Mouse (Mus musculus): ENCODE data around the gene Cdh13. TPM values are rescaled to one million over a fixed set of nuclear protein-coding genes. Genes with fewer than 3 reads are reported as not detected.
A peak's percentile ranks its signal among the peaks of the same experiment; 100 is the strongest.

Gene Cdh13
- polyA plus RNA-seq, 1 experiment from 2014 or later: 24.3 TPM

DNA sequence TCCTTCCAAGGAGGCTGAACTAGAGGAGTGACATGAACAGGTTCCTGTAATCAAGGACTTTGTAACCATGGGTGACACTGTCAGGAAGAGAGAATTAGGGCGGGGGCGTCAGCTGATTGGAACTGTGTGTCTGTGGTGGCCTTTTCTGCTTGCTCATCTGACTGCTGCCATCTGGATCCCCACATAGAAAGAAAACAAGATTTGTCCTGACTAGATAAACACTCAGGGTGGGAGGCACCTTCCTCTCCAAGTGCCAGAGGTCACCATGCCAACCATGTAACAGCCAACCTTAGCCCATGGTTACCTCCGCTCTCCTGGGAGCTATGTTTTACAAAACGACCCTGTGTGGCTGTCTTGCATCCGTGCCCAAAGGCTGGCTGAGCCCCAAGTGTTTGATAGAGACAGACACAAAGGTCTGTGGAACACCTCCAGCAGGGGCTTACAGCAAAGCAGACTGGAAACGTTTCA lies 873.0 kb downstream of the Cdh13 start:
- no peaks in the 10 kb centered on the region for H3K36me3 ChIP-seq (ENCODE audit: control insufficient read depth, insufficient read depth, low read length)
- no peak overlapping the region for H3K9ac ChIP-seq (ENCODE audit: low read depth, low read length)
- H3K4me1 ChIP-seq (ENCODE audit: control insufficient read depth, insufficient read depth, low read length): no peaks in the 10 kb centered on the region
- no peak overlapping the region for H3K27ac ChIP-seq (replicated peaks; ENCODE audit: low read depth, low read length)
- DNase-seq (ENCODE audit: low spot score) (no peak), ATAC-seq (ENCODE audit: low read depth) (no peak)
- no peaks in the 10 kb centered on the region for H3K9me3 ChIP-seq (ENCODE audit: control insufficient read depth, low read length)
- no peak overlapping the region for H3K4me3 ChIP-seq (ENCODE audit: low read depth, low read length)
- H3K27me3 ChIP-seq (replicated peaks; ENCODE audit: control insufficient read depth, insufficient read depth, low read length): no peaks in the 10 kb centered on the region
- H3K4me2 ChIP-seq (ENCODE audit: low read depth, low read length): no peak overlapping the region
- WGBS: 48% methylated on average over 6 of the region's 6 CpGs

DNA sequence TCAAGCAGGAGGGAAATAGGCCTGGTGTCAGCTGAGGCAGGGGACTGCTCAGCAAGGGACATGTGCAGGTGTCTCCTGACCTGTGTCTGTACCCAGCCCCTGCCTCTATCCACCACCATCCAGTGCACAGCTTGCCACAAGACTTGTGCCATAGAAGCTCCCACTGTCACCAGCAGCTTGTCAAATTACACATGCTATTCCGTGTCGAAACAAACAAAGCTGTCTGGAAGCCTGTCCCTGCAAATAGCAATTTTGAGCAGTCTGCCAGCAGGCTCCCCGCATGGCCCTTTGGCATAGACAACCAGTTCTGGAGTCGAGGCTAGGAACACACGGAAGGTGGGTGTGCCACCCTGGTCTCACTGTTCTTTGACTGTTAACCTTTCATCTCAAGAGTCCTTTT lies 875.1 kb downstream of the Cdh13 start:
- Histone ChIP-seq H3K4me2 (ENCODE audit: low read depth, low read length) (no peak overlapping the region), H3K4me3 (ENCODE audit: low read depth, low read length) (no peak overlapping the region), H3K9ac (ENCODE audit: low read depth, low read length) (no peak overlapping the region), H3K27me3 (replicated peaks; ENCODE audit: control insufficient read depth, insufficient read depth, low read length) (no peaks in the 10 kb centered on the region), H3K36me3 (ENCODE audit: control insufficient read depth, insufficient read depth, low read length) (no peaks in the 10 kb centered on the region), H3K9me3 (ENCODE audit: control insufficient read depth, low read length) (no peaks in the 10 kb centered on the region), H3K27ac (replicated peaks; ENCODE audit: low read depth, low read length) (no peak overlapping the region), H3K4me1 (ENCODE audit: control insufficient read depth, insufficient read depth, low read length) (no peaks in the 10 kb centered on the region)
- DNase-seq (ENCODE audit: low spot score): no peak
- 73% methylated on average over 5 of the region's 5 CpGs for WGBS
- no peak for ATAC-seq (ENCODE audit: low read depth)

DNA sequence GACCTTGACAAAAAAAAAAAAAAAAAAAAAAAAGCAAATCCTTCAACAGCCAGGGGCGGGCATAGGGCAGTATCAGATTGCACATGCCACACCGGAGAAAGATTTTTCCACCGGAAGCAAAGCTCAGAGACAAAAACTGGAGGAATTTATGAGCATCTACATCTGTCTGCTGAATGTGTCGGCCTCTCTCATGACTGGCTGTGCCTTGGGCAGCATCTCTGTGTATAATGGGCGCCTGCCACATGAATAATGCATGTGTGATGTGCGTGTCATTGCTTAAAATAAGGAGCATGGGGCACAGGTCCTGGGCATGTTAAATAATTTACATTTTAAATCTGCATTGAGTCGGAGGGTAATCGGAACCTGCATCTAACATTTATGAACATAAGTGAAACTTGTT lies 876.3 kb downstream of the Cdh13 start:
- ATAC-seq (ENCODE audit: low read depth) (no peak), DNase-seq (ENCODE audit: low spot score) (peak; percentile 8)

DNA sequence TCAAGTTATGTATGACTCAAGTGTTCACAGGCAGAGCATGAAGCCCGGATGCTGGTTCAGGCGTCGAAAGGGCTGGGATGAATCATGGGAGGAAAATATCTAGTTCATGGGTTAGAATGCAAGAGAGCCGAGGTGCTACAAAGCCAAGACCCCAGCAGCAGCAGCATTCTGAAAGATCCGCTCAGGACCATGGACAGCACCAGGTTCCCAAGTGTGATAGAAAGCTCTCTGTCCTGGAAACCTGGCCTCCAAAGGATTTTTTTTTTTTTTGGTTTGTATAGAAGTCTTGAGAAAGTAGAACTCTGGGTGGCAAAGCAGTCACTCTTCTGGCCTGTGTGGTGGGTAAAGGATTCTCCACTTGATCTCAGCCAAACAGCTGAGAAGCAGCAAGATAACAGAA lies 880.5 kb downstream of the Cdh13 start:
- H3K9me3 ChIP-seq (ENCODE audit: control insufficient read depth, low read length): no peaks in the 10 kb centered on the region
- no peak overlapping the region for H3K4me3 ChIP-seq (ENCODE audit: low read depth, low read length)
- no peaks in the 10 kb centered on the region for H3K36me3 ChIP-seq (ENCODE audit: control insufficient read depth, insufficient read depth, low read length)
- WGBS: 49% methylated on average over 5 of the region's 5 CpGs
- no peaks in the 10 kb centered on the region for H3K4me1 ChIP-seq (ENCODE audit: control insufficient read depth, insufficient read depth, low read length)
- H3K9ac ChIP-seq (ENCODE audit: low read depth, low read length): no peak overlapping the region
- ATAC-seq (ENCODE audit: low read depth) (no peak), DNase-seq (ENCODE audit: low spot score) (peak; percentile 67)
- no peaks in the 10 kb centered on the region for H3K27me3 ChIP-seq (replicated peaks; ENCODE audit: control insufficient read depth, insufficient read depth, low read length)
- no peak overlapping the region for H3K27ac ChIP-seq (replicated peaks; ENCODE audit: low read depth, low read length)
- H3K4me2 ChIP-seq (ENCODE audit: low read depth, low read length): no peak overlapping the region

More for the DNA sequence above, 876.3 kb downstream of the Cdh13 start:
- H3K4me1 ChIP-seq (ENCODE audit: control insufficient read depth, insufficient read depth, low read length): no peaks in the 10 kb centered on the region
- no peaks in the 10 kb centered on the region for H3K36me3 ChIP-seq (ENCODE audit: control insufficient read depth, insufficient read depth, low read length)
- H3K4me2 ChIP-seq (ENCODE audit: low read depth, low read length): no peak overlapping the region
- H3K9ac ChIP-seq (ENCODE audit: low read depth, low read length): no peak overlapping the region
- no peaks in the 10 kb centered on the region for H3K9me3 ChIP-seq (ENCODE audit: control insufficient read depth, low read length)
- WGBS: 39% methylated on average over 8 of the region's 8 CpGs
- no peak overlapping the region for H3K4me3 ChIP-seq (ENCODE audit: low read depth, low read length)
- no peak overlapping the region for H3K27ac ChIP-seq (replicated peaks; ENCODE audit: low read depth, low read length)
- H3K27me3 ChIP-seq (replicated peaks; ENCODE audit: control insufficient read depth, insufficient read depth, low read length): no peaks in the 10 kb centered on the region

DNA sequence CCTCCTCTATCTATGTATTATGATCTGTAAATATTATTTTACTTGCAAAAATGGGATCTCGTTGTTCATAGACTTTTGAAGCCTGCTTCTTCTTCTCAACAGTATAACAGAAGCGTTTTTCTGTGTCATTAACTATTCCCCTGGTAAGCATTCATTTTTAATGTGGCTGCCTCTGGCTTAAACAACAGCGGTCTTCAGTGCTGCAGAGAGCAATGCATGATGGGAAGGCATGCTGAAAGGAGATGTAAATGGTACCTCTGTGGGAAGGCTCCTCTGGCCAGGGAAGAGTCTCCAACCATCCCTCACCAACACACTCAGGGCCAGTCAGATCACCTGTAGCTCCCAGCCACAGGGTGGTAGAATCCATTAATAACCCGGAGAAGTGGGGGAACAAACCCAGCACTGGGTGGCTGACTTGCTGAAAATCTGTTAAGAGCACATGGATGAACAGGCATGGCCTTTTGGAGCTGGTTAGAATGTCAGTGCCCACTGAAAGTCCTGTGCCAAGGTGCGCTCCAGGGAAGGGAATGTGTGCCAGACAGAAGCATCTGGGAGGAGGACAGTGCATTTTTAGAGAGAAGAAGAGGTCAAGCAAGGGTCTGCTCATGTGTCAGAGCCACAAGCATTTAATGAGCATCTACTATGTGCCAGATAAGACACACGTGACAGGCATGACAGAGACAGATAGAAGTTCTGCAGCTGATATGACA lies 893.8 kb downstream of the Cdh13 start:
- H3K27ac ChIP-seq (replicated peaks; ENCODE audit: low read depth, low read length): no peak overlapping the region
- WGBS: 79% methylated on average over 6 of the region's 6 CpGs
- no peaks in the 10 kb centered on the region for H3K27me3 ChIP-seq (replicated peaks; ENCODE audit: control insufficient read depth, insufficient read depth, low read length)
- H3K36me3 ChIP-seq (ENCODE audit: control insufficient read depth, insufficient read depth, low read length): no peaks in the 10 kb centered on the region
- no peak overlapping the region for H3K9ac ChIP-seq (ENCODE audit: low read depth, low read length)
- no peaks in the 10 kb centered on the region for H3K9me3 ChIP-seq (ENCODE audit: control insufficient read depth, low read length)
- no peak overlapping the region for H3K4me3 ChIP-seq (ENCODE audit: low read depth, low read length)
- ATAC-seq (ENCODE audit: low read depth): no peak
- H3K4me1 ChIP-seq (ENCODE audit: control insufficient read depth, insufficient read depth, low read length): no peaks in the 10 kb centered on the region
- H3K4me2 ChIP-seq (ENCODE audit: low read depth, low read length): no peak overlapping the region
- DNase-seq (ENCODE audit: low spot score): no peak

DNA sequence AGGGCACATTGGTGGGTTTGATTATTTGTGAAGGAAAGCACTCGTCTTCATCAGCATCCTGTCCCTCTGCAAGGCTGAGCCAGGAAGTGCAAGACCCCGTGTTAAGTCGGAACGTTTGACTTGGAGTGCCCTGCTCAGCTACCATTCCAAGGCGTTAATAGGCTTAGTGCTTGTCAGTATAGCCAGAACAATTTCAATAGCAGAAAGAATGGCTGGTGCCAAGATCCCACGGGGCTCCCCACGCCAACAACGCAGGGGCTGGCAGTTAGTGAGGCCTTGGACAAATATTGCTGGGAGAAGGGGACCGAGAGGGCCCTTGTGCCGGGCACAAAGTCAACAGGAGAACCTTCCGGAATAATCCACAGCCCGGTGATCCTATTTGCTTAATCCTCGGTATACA lies 897.1 kb downstream of the Cdh13 start:
- Histone ChIP-seq H3K4me2 (ENCODE audit: low read depth, low read length) (no peak overlapping the region), H3K9ac (ENCODE audit: low read depth, low read length) (no peak overlapping the region), H3K36me3 (ENCODE audit: control insufficient read depth, insufficient read depth, low read length) (no peaks in the 10 kb centered on the region), H3K27ac (replicated peaks; ENCODE audit: low read depth, low read length) (no peak overlapping the region), H3K4me3 (ENCODE audit: low read depth, low read length) (no peak overlapping the region), H3K27me3 (replicated peaks; ENCODE audit: control insufficient read depth, insufficient read depth, low read length) (no peaks in the 10 kb centered on the region), H3K4me1 (ENCODE audit: control insufficient read depth, insufficient read depth, low read length) (no peaks in the 10 kb centered on the region), H3K9me3 (ENCODE audit: control insufficient read depth, low read length) (no peaks in the 10 kb centered on the region)
- DNase-seq (ENCODE audit: low spot score) (no peak), ATAC-seq (ENCODE audit: low read depth) (no peak)
- 70% methylated on average over 13 of the region's 13 CpGs for WGBS

DNA sequence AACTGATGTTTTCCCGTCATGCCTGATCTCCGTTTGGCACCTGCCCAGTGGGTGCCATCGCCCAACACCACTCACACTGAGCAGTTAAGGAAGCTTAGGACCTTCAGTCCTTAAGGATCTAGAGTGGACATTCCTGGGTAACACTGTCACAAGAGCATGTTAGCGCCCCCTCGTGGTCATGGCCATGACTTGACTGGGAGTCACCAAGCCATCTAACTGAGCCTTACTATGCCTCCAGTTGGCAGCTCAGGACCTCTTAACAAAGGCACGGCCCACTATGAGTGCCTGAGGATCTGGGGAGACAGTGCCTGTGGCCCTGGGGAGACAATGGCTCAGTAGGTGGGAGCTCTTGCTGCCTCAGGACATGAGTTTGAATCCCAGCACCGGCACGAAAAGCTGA lies 912.2 kb downstream of the Cdh13 start:
- Histone ChIP-seq H3K27me3 (replicated peaks; ENCODE audit: control insufficient read depth, insufficient read depth, low read length) (no peaks in the 10 kb centered on the region), H3K36me3 (ENCODE audit: control insufficient read depth, insufficient read depth, low read length) (no peaks in the 10 kb centered on the region), H3K4me2 (ENCODE audit: low read depth, low read length) (no peak overlapping the region), H3K4me3 (ENCODE audit: low read depth, low read length) (no peak overlapping the region), H3K9me3 (ENCODE audit: control insufficient read depth, low read length) (0 out of 2 replicates have a peak, but pooled peaks cover 4% of the 10 kb centered on the region), H3K27ac (replicated peaks; ENCODE audit: low read depth, low read length) (no peak overlapping the region), H3K9ac (ENCODE audit: low read depth, low read length) (no peak overlapping the region), H3K4me1 (ENCODE audit: control insufficient read depth, insufficient read depth, low read length) (no peaks in the 10 kb centered on the region)
- no peak for ATAC-seq (ENCODE audit: low read depth)
- 59% methylated on average over 8 of the region's 8 CpGs for WGBS
- DNase-seq (ENCODE audit: low spot score): no peak

DNA sequence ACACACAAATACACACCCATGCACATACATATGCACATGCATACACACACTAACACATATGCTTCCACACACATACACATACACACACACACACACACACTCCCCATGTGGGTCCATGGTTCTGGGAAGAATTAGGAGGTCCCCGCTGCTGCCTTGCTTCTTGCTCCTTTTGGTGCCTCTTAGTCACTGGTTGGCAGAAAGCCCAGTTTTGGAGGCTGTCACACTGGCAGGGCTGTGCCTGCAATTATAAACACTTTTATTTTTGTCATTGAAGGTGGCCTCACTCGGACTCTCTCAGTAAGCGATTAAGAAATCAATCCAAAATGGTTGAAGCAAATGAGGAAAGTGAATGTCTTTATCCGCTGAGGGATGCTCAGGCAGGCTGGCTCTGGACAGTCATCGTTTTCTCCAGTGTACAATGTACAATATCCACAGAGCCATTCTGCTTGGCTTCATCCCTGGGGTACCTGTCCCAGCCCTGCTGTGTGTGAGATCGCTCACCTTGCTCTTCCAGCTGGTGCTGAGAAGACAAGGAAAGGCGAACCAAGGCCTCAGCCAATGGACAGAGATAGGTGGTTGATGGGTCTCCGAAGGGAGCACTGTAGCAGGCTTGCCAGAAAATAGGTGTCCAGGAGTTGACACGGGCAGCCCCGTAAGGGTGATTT lies 913.1 kb downstream of the Cdh13 start:
- no peak overlapping the region for H3K4me3 ChIP-seq (ENCODE audit: low read depth, low read length)
- no peak overlapping the region for H3K27ac ChIP-seq (replicated peaks; ENCODE audit: low read depth, low read length)
- no peaks in the 10 kb centered on the region for H3K27me3 ChIP-seq (replicated peaks; ENCODE audit: control insufficient read depth, insufficient read depth, low read length)
- ATAC-seq (ENCODE audit: low read depth) (no peak), DNase-seq (ENCODE audit: low spot score) (peak; percentile 36)
- H3K4me1 ChIP-seq (ENCODE audit: control insufficient read depth, insufficient read depth, low read length): no peaks in the 10 kb centered on the region
- 79% methylated on average over 10 of the region's 10 CpGs for WGBS
- H3K36me3 ChIP-seq (ENCODE audit: control insufficient read depth, insufficient read depth, low read length): no peaks in the 10 kb centered on the region
- 0 out of 2 replicates have a peak, but pooled peaks cover 4% of the 10 kb centered on the region for H3K9me3 ChIP-seq (ENCODE audit: control insufficient read depth, low read length)
- no peak overlapping the region for H3K4me2 ChIP-seq (ENCODE audit: low read depth, low read length)
- no peak overlapping the region for H3K9ac ChIP-seq (ENCODE audit: low read depth, low read length)

DNA sequence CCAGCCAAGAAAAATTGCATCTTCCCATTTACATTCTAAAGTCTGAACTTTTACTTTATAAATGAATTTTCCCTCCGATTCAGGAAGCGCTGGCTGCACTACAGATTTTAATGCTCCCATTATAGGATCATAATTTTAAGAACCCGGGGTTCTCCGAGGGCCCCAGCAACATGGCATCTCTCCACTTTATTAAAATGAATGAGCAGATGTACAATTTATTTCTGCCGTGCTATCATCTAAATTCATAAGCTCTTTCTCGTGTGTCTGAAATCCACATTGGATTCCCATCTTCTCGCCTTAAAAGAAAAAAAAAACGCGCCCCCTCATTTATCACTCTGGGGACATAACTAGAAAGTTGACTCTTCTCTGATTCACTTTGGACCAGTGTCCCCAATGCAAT lies 925.0 kb downstream of the Cdh13 start:
- no peak for DNase-seq (ENCODE audit: low spot score)
- WGBS: 85% methylated on average over 9 of the region's 9 CpGs
- Histone ChIP-seq H3K36me3 (ENCODE audit: control insufficient read depth, insufficient read depth, low read length) (no peaks in the 10 kb centered on the region), H3K4me3 (ENCODE audit: low read depth, low read length) (no peak overlapping the region), H3K27me3 (replicated peaks; ENCODE audit: control insufficient read depth, insufficient read depth, low read length) (no peaks in the 10 kb centered on the region), H3K4me1 (ENCODE audit: control insufficient read depth, insufficient read depth, low read length) (no peaks in the 10 kb centered on the region), H3K4me2 (ENCODE audit: low read depth, low read length) (no peak overlapping the region), H3K27ac (replicated peaks; ENCODE audit: low read depth, low read length) (no peak overlapping the region), H3K9me3 (ENCODE audit: control insufficient read depth, low read length) (peaks cover 5% of the 10 kb centered on the region; the same call in 1 of the 2 replicates), H3K9ac (ENCODE audit: low read depth, low read length) (no peak overlapping the region)
- ATAC-seq (ENCODE audit: low read depth): no peak
